Mouse (Mus musculus): ENCODE measurements around the gene Kctd5.

- TF ChIP-seq CTCF (IDR thresholded peaks at IDR 0.05; ENCODE audit: low read depth, low read length) (no peak), POLR2AphosphoS5 (IDR thresholded peaks at IDR 0.05; ENCODE audit: insufficient replicate concordance, low read depth, low read length) (no peak), GATA1 (IDR thresholded peaks at IDR 0.05; ENCODE audit: borderline replicate concordance, low read length) (no peak), TAL1 (conservative IDR thresholded peaks at IDR 0.05; ENCODE audit: low read depth, low read length) (no peak)
Measured at GRCm38 (mm10) chr17:24119446-24119845, 46.2 kb upstream of the Kctd5 start.
